Mouse (Mus musculus): Measurements from ENCODE around the gene Slc35e2. TPM values are rescaled to one million over a fixed set of nuclear protein-coding genes. Genes with fewer than 3 reads are reported as not detected.
"Not testable (repeated sequence)": the region's sequence is repeated elsewhere in the genome, so short reads cannot be mapped to it uniquely, and the experiment has no call there.

Slc35e2 gene
- total RNA-seq (2022) = 10 to 100 TPM; 42.9 to 50.6 (median 43.8) TPM

DNA sequence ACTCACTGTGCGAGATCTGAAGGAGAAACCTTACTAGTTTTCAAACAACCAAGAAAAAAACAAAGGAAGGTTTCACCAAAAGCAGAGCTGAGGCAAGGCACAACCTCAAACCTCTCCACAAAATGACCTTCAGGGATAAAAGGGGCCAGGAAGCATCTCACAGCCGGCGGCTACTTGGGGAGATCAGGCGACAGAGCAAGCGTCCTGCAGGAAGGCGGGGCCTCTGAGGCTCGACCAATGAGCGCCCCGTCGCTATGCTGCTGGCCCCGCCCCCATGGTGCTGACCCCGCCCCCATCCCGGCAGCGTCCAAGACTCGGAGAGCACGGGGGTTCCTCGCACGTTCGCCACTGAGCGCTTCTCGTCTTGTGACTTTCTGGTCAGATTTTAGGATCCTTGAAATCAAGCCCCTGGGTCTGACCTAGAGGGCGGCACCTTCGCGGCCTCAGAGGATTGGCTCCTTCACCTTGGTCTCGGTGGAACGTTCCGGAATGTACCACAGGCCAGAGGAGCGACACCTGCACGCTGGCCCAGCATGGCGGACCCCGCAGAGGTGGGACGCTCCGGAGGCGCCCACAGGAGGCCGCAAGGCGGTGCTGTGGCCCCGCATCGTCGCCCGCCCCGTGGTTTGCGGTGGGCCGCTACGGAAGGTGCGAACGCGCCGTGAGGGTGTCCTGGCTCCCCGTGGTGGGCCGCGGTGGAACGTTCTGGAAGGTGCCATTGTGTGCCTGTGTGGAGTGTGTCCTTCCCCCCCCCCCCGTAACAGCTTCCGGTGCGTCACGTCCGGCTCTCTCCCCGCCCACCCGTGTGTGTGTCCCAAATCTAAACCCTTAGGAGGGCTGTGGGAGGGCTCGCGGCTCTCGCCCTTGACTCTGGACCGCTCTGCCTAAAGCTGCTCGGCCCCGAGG lies at the start of gene Slc35e2:
Gene Slc35e2, plus strand, starts transcription at position 326 of the 906 bp plus-strand sequence.
- DNase-seq (ENCODE audit: low spot score in 2 of 2) = peak; percentile 89 to 98

DNA sequence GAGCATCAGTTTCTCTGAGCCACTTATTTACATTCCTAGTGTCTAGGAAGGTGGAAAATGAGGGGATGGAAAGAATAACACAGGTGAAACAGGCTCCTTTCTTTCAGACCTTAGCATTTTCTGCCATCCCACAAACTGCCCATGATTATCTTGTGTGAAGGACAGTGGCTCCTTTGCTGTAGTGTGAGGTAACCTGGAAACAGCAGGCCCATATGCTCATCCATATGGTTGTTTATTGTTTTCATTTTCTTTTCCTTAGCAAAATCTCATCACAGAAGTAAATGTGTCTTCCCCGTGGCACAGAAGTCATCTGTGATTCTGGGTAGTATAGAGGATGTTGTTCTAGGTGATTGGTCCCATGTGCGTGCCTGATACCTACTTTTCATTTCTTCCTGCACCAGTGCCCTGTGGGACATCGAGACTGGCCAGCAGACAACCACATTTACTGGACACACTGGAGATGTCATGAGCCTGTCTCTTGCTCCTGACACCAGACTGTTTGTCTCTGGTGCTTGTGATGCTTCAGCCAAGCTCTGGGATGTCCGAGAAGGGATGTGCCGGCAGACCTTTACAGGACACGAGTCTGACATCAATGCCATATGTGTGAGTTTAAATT lies 48.2 kb upstream of the Slc35e2 start:
- no peak for DNase-seq (ENCODE audit: low spot score in 2 of 2)

DNA sequence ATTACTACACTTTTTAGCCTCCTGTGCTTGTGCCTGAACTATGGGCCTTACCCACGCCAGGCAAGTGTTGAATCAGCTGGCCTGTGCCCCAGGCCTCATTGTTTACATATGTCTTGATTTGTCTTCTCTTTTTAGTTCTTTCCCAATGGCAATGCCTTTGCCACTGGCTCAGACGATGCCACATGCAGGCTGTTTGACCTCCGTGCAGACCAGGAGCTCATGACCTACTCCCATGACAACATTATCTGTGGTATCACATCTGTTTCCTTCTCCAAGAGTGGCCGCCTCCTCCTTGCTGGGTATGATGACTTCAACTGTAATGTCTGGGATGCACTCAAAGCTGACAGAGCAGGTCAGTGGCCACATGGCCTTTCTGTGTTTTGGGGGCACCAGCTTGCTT lies 46.3 kb upstream of the Slc35e2 start:
- DNase-seq (ENCODE audit: low spot score in 2 of 2) = no peak

DNA sequence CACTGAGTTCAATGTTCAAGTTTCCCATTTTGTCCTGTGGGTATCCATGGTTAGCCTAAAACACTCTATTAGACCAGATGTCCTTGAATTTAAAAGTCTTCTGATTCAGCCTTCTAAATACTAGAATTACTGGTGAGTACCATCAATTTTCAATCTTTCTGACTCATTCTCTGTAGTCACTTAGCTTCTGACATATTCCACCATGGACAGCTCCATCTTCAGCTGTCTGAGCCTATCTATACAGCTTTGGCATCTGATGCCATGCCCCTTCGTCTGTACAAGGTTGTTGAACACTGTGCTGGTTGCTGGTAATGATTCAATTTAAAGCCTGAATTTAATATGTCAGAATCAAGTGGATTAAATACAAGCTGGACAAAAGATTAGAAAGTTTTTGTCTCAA lies 45.8 kb upstream of the Slc35e2 start:
- no peak for DNase-seq (ENCODE audit: low spot score in 2 of 2)

DNA sequence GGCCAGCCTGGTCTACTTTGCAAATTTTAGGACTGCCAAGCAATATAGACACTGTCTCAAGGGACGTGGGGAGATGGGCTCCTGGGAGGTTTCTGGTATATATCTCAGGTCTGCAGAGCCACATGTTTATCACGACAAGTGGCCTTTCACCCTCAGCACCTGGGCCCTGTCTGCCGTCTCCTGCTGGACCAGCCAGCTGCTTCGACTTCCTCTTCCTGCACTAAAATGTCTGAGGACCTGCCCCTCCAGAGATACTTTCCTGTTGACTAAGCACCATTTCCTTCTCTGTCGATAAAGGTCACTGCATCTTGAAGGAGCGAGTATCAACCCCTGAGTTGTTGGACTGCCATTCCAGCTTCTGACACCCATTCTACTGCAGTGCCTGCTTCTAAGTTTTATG lies 41.8 kb upstream of the Slc35e2 start:
- DNase-seq (ENCODE audit: low spot score in 2 of 2) = no peak

DNA sequence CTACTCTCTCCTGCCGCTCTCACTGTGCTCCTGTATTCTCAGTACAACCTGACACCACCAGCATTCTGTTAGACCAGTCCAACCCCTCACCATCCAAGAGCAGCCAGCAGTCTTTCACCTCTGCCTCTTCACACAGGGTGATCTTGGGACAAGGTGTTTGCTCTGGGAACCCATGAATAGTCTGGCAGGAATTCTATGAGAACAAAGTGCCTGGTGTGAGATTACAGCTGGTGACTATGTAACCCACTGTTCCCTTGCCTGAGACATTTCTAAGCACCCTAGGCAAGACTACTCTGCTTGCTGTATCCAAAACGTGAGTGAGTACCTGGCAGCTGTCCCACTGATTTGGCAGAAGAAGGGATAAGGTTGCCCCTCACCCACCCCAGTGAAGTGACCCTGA lies 40.3 kb upstream of the Slc35e2 start:
- DNase-seq (ENCODE audit: low spot score in 2 of 2) = no peak

DNA sequence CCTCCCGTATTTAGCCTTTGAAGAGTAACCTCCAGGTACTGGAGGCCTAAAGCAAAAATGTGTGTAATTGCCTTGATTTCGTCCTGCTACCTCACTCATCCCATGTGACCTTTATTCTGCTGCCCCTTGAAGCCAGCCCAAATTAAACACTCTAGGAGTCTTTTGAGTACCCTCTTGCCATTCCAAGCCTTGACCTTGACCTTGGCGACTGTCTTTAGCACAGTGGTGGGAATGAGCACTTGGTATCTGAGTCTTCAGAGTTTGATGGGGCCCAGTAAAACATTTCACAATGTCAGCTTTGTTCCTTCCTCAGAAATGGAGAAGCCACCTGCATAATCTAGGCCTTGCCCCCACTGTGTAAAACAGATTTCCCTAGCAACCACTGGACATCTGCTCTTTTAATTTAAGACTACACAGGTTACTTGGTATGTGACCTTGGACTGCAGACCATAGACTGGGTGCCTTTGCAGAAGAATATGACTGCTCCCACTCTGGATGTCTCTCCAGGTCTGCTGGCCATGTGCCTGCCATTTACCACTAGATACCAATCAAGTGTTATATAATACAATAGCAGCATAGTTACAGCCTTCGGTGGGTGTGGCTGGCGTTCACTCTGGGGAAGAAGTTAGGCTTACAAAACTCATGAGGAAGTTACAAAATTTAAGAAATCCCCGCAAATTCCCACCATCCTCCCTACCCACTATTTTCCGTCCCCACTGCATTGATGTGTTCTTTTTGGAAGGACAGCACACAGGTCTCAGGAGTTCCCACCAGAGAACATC lies 39.4 kb upstream of the Slc35e2 start, which contains the start of gene Nadk:
Gene Nadk, plus strand, starts transcription at position 718 of the 782 bp plus-strand sequence.
- DNase-seq (ENCODE audit: low spot score in 2 of 2) = no peak

DNA sequence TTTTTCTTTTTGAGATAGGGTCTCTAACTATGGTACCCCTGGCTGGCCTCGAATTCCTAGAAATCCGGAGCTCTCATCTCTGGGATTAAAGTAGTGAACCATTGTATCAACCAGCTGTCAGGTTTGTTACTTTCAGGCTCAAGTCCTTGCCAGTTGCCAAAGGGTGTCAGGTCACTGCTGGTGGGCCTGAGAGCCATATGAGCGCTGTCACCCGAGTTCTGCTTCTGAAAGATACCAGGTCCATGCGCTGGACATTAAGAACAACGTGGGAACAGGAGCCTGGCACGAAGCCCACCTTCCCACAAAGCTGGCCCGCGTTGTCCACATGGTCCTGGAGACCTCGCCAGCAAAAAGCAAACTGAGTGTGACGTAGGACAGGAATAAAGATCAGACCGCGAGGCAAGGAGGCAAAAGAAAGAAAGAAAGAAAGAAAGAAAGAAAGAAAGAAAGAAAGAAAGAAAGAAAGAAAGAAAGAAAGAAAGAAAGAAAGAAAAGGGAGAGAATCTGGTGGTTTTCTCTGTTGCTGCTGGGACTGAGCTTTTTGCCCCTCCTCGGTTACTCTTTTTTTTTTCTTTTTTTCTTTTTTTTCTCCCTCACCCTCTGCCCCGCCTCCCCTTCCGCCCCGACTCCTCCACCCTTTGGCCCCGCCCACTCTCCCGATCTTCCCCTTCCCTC lies 38.4 kb upstream of the Slc35e2 start:
- DNase-seq (ENCODE audit: low spot score in 2 of 2) = peak; percentile 35 to 56

DNA sequence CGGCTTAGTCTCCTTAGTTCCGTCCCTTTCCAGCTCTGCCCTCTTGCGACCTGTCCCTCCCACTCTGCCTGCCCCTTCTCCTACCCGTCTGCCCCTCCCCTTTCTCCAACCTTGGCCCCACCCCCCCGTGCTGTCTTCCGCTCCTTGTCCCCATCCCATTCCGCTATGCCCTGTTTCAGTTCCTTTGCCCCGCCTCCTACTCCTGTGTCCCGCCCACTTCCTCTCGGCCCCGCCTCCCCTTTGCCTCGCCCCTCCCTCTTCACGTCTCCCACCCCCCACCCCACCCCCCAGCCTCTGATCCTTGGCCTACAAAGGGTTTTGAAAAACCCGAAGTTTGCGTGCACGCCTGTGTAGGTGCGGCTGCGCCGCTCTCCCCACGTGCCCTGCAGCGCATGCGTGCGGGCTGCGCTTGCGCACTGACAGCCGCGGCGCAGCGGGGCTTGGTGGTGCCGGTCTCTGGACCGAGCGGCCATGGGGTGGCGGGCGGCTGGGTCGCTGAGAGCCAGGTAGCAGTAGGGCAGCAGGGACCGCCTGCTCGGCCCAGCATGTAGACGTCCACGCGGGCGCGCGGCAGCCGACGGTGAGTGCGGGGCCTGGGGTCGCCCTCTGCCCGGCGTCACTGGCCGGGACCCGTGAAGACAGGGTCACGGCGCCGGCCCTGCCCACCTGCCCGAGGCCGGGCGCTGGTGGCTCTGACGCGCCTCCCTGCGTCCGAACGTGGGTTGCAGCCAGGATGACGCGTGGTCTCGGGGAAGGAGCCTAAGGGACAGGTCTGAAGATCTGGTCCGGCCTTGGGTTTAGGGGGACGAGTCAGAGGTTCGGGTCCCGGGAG lies 37.6 kb upstream of the Slc35e2 start:
- DNase-seq (ENCODE audit: low spot score in 2 of 2) = peak; percentile 83 to 94

DNA sequence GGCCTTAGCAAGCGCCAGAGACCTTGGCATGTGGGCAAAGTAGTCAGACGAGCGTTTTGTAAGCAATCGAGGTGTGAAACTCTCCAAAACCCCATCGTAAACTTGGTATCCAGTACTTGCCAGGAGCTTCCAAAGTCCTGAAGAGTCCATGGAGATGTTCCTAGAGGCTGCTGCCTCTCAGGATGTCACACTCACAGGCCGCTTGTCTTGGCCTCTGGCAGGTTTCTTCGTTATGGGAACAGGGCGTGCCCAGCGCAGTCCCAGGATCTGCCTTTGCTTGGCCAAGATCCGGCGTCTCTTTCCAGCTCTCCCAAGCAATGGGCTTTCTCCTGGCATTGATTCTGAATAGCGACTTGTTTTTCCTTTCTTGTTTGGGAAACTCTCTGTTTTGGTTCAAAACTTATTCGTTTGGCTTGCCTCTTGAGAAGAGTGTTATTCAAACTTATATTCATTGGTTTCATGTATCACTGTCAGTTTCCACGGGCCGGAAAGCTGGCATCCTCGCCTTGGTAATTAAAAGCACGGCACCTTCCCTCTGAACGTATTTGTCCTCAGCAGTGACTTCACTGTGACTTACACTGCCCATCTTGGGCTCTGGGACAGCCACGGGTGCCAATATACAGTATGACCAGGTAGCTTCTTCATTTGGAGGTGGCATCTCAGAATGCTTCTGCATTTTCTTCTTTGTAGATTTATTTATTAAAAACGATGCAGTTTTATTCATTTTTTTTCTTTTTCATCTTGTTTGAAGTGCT lies 36.7 kb upstream of the Slc35e2 start:
- DNase-seq (ENCODE audit: low spot score in 2 of 2) = peak in 1 of 2 experiments; percentile 35

DNA sequence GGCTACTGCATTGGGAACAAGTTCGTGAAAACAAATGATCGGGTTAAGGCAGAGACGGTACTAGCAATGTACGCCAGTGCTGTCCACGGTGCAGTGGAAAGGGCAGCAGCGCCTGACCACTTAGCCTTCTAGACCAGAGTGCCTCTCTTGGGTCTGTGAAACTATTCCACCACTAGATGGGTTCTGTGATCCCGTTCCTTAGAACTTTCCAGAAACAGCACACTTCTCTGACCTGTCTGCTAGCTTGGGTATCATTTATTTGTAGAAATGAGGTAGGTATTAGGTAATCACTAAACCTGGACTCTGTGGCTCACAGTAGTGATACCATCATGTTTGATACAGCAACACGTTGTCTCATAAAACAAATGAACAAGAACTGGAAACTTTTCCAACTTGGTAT lies 34.7 kb upstream of the Slc35e2 start:
- DNase-seq (ENCODE audit: low spot score in 2 of 2) = no peak

DNA sequence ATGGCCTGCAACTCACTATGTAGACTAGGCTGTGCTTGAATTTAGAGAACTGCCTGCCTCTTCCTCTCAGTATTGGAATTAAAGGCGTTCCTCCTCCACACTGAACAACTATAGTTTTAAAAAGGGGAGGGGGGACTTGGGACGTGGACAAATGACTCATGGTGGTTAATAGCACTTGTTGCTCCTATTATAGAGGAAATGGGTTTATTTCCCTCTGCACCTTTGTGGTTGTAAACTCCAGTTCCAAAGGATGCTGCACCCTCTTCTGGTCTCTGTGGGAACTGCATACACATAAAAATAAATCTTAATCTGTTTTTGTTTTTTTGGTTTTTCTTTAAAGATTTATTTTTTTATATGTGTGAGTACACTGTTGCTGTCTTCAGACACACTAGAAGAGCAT lies 33.0 kb upstream of the Slc35e2 start:
- DNase-seq (ENCODE audit: low spot score in 2 of 2) = no peak

DNA sequence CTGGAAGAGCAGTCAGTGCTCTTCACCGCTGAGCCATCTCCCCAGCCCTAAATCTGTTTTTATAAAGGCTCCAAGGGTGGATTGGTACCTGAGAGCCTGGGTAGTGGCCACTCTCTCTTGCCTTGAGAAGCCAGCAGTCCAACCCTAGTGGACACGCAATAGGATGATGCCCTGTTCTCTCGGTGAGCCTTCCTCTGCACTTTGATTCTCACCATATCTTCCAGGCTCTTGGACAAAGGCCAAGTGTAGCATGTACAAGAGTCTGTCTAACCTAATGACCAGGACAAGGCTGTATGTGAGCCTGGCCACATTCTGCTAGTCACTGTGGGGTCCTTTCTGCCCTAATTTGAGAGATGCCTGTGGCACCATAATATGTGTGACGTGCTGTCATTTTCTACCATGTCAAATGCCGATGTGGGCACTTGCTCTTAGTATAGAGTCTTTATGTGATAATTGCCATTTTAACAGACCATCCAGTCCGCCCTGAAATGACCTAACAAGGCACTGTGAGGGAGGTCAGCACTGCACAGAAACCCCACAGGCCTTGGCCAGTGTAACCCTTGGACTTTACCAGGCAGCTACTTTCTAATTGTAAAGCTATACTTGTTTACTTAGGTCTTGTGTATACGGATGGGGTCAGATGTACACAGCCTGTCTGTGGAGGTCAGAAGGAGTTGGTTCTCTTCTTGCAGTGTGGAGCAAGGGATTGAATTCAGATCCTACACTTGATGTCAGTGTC lies 32.4 kb upstream of the Slc35e2 start:
- DNase-seq (ENCODE audit: low spot score in 2 of 2) = no peak

DNA sequence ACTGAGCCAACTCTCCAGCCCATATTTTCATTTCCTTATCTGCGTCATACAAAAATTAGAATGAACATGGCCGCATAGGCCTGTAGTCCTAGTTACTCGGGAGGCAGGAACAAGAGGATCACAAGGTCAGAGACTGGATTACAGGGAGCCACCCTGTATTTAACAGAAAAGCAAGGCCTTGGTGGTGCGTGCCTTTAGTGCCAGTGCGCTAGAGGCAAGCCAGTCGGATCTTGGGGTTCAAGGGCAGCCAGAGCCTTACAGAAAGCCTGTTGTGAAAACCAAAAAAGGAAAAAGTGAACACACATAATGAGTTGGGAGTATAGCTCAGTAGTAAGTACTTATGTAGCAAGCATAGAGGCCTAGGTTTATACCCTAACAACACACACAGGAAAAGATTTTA lies 31.4 kb upstream of the Slc35e2 start:
- DNase-seq (ENCODE audit: low spot score in 2 of 2) = no peak

DNA sequence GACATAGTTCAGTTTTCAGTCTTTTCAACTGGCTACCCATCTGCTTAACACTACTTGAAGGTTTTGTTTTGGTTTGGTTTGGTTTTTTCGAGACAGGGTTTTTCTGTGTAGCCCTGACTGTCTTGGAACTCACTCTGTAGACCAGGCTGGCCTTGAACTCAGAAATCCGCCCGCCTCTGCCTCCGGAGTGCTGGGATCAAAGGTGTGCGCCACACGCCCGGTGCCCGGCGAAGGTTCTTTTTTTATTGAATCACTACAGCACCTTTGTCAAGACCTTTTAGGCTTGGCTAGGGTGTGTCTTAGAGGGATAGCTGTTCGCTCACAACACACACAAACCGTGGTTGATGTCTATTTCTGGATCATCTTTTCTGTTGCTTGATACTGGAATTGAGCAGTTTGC lies 30.9 kb upstream of the Slc35e2 start:
- not testable (repeated sequence) for DNase-seq (ENCODE audit: low spot score in 2 of 2)

DNA sequence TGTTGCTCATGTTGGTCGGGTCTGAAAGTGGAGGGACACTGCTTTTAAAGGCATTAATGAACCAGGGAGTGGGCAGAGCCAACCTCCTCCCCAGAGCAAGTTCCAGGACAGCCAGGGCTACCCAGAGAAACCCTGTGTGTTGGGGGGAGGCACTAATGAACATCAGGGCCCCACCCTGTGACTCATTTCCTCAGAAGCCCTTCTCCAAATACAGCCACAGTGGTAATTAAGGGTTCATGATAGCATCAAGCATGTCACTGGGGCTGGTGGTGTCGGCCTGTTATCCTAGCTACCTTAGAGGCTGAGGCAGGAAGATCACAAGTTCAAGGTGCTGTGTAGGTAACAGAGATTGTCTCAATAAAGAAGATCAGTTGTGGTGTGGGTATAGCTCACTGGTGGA lies 29.8 kb upstream of the Slc35e2 start:
- no peak for DNase-seq (ENCODE audit: low spot score in 2 of 2)

DNA sequence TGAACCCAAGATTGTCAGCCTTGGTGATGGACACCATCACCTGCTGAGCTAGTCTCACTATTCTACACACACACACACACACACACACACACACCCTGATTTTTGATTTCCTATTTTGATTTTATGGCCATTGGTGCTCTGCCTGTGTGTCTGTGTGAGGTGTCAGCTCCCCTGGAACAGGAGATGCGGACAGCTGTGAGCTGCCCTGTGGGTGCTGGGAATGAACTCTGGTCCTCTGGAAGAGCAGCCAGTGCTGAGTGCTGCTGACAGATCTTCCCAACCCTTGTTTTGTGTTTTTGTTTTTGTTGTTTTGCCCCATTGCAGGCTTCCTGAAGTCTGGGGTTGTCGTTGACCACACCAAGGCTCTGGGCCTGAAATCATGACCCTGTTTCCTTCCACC lies 28.1 kb upstream of the Slc35e2 start:
- DNase-seq (ENCODE audit: low spot score in 2 of 2) = no peak

DNA sequence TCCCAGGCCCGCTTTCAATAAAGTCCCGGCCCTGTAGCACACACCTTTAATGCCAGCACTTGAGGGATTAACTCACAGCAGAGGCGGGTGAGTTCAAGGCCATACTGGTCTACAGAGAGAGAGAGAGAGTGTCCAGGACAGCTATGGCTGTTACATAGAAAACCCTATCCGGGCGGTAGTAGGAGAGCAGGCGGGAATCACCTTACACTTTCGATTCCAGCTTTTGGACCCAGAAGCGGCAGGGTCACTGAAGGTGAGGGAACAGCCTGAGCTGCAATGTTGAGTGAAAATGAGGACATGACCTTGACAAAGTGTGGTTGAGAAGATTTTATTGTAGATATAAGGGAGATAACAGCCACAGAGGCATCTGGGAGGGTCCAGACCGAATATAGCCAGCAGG lies 27.3 kb upstream of the Slc35e2 start:
- DNase-seq (ENCODE audit: low spot score in 2 of 2) = no peak

DNA sequence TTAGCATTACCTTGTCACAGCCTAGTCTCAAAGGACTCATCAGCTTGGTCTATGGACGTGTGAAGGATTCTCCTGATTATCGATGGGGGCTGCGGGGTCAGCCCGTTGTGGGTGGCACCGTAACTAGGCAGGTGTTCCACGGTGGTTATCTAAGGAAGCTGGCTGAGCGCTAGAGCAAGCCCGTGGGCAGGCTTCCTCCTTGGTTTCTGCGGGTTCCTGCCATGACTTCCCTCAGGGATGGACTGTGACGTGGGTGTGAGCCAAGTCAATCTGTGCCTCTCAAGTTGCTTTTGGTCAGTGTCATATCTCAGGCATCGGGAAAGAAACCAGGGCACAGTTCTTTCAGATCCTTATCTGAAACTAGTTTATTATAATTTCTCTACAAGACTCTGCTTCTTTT lies 26.3 kb upstream of the Slc35e2 start:
- DNase-seq (ENCODE audit: low spot score in 2 of 2) = no peak
